Mouse (Mus musculus) heart, postnatal 14 days (tissue): ENCODE measurements around the gene Rhno1. TPM values are rescaled to one million over a fixed set of nuclear protein-coding genes. Genes with fewer than 3 reads are reported as not detected.
A peak's percentile ranks its signal among the peaks of the same experiment; 100 is the strongest.

Experiments
- DNase-seq, 2 experiments: peaks; one replicate each; pipeline ENCODE4 v3.0.0; 2021 to 2022
- intact Hi-C: fragments of 180-260 bp; cut with DNase I; formaldehyde crosslinking; loops from one replicate; pipeline ENCODE4 v1.15.1; 2025
- total RNA-seq, 2 experiments: library from RNA; stranded (reverse); gene quantifications; 2 replicates each; pipeline ENCODE4 v1.2.3; 2021

Gene Rhno1
- total RNA-seq, 2 experiments from 2014 or later = 10.3 to 12.9 TPM

GRCm38 (mm10) chr6:128364721-128365120, 2.0 kb upstream of the Rhno1 start:
- intact Hi-C loops = no loop called here
- DNase-seq = no peak

- intact Hi-C loops = no loop called here
Measured at GRCm38 (mm10) chr6:128363007-128363825, 505 bp upstream of the Rhno1 start.

GRCm38 (mm10) chr6:128361901-128362300, 810 bp downstream of the Rhno1 start:
- intact Hi-C loops = no loop called here
- no peak for DNase-seq

More at GRCm38 (mm10) chr6:128363007-128363825, 505 bp upstream of the Rhno1 start:
- DNase-seq = no peak

GRCm38 (mm10) chr6:128358999-128359398, 3.7 kb downstream of the Rhno1 start:
- peak; percentile 61 to 69 for DNase-seq
- intact Hi-C loops = loop anchor here (2.0 to 5.0 kb wide), 2 partner anchors 40 to 127 kb away; no protein-coding TSS in a partner anchor

GRCm38 (mm10) chr6:128355726-128356416, 6.8 kb downstream of the Rhno1 start, which contains the start of gene Tulp3:
TSS of gene Tulp3 (minus strand) at chr6:128355851.
- intact Hi-C loops = loop anchor here (5.0 kb wide), 1 partner anchor 124 kb away; no protein-coding TSS in a partner anchor
- peak; percentile 96 to 98 for DNase-seq

GRCm38 (mm10) chr6:128355201-128355681, 7.5 kb downstream of the Rhno1 start:
- intact Hi-C loops = loop anchor here (5.0 kb wide), 1 partner anchor 123 kb away; no protein-coding TSS in a partner anchor
- DNase-seq = peak in 1 of 2 experiments; percentile 46

GRCm38 (mm10) chr6:128354140-128354539, 8.6 kb downstream of the Rhno1 start:
- intact Hi-C loops = no loop called here
- DNase-seq = no peak

- intact Hi-C loops = no loop called here
- DNase-seq = no peak
Measured at GRCm38 (mm10) chr6:128349711-128350110, 13.0 kb downstream of the Rhno1 start.

- DNase-seq = peak in 1 of 2 experiments; percentile 18
- intact Hi-C loops = no loop called here
Measured at GRCm38 (mm10) chr6:128346782-128347181, 15.9 kb downstream of the Rhno1 start.

GRCm38 (mm10) chr6:128345623-128346022, 17.1 kb downstream of the Rhno1 start:
- intact Hi-C loops = no loop called here
- DNase-seq = no peak

GRCm38 (mm10) chr6:128341956-128342723, 20.6 kb downstream of the Rhno1 start:
- intact Hi-C loops = no loop called here

GRCm38 (mm10) chr6:128338876-128339275, 23.8 kb downstream of the Rhno1 start:
- no peak for DNase-seq

More at GRCm38 (mm10) chr6:128341956-128342723, 20.6 kb downstream of the Rhno1 start:
- DNase-seq = no peak

GRCm38 (mm10) chr6:128337467-128337866, 25.2 kb downstream of the Rhno1 start:
- intact Hi-C loops = no loop called here
- DNase-seq = no peak

More at GRCm38 (mm10) chr6:128338876-128339275, 23.8 kb downstream of the Rhno1 start:
- intact Hi-C loops = no loop called here

GRCm38 (mm10) chr6:128334397-128335124, 28.1 kb downstream of the Rhno1 start:
- intact Hi-C loops = no loop called here
- peak; percentile 59 to 82 for DNase-seq

GRCm38 (mm10) chr6:128318317-128318716, 44.4 kb downstream of the Rhno1 start:
- peak; percentile 52 to 74 for DNase-seq
- intact Hi-C loops = loop anchor here (1.0 to 2.0 kb wide), 3 partner anchors 40 to 160 kb away; no protein-coding TSS in a partner anchor

GRCm38 (mm10) chr6:128315597-128315996, 47.1 kb downstream of the Rhno1 start:
- DNase-seq = no peak
- intact Hi-C loops = no loop called here

- intact Hi-C loops = no loop called here
- DNase-seq = no peak
Measured at GRCm38 (mm10) chr6:128314796-128315195, 47.9 kb downstream of the Rhno1 start.

GRCm38 (mm10) chr6:128308311-128308710, 54.4 kb downstream of the Rhno1 start:
- intact Hi-C loops = loop anchor here (2.0 kb wide), 1 partner anchor 74 kb away; no protein-coding TSS in a partner anchor
- DNase-seq = peak; percentile 57 to 79
